Mouse (Mus musculus): ENCODE measurements around the gene Klf13.

- TF ChIP-seq CTCF (IDR thresholded peaks at IDR 0.05; ENCODE audit: low read depth, low read length) (no peak), POLR2A (IDR thresholded peaks at IDR 0.05; ENCODE audit: borderline replicate concordance, low read depth, low read length) (no peak)
Observed at GRCm38 (mm10) chr7:63873880-63874279, 64.8 kb downstream of the Klf13 start.
